Mouse (Mus musculus): ENCODE data around the gene Fam71f2.

Gene Fam71f2

DNA sequence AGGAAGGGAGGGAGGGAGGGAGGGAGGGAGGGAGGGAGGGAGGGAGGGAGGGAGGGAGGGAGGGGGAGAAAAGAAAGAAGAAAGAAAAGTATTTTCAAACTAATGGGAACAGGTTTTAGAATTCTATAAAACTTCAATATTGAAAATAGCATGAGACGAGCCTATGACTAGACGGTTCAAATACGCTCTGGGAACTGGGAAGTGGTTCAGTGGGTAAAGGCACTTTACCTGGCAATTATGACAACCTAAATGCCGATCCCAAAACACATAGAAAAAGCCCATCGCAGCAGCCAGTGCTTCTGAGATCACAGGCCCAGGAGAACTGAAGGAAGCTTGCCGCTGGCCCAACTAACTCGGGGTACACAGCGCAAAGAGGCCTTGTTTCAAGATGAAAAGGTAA lies at the start of gene Fam71f2:
TSS of gene Fam71f2 (plus strand) at position 301 of the 400 bp plus-strand sequence.
- no peak for DNase-seq (ENCODE audit: low spot score)

DNA sequence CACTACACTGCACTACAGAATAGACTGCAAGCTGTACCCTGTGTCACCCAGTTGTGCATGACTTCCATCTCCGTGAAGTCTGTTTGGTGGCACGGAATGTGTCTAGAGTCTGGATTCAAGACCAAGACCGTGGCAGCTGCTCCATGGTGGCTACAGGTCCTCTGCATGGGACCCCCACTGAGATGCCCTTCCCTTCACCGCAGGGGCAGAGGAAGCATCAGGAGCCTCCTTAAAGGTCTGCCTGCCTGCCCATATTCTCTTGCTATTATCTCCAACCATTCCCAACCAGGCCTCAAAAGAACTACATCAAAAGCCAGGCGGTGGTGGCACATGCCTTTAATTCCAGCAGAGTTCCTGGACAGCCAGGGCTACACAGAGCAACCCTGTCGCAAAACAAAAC lies 49.0 kb upstream of the Fam71f2 start:
- no peak for DNase-seq (ENCODE audit: low spot score)

GRCm38 (mm10) chr6:29231799-29232198 lies 47.6 kb upstream of the Fam71f2 start:
- peak; percentile 54 for DNase-seq (ENCODE audit: low spot score)

DNA sequence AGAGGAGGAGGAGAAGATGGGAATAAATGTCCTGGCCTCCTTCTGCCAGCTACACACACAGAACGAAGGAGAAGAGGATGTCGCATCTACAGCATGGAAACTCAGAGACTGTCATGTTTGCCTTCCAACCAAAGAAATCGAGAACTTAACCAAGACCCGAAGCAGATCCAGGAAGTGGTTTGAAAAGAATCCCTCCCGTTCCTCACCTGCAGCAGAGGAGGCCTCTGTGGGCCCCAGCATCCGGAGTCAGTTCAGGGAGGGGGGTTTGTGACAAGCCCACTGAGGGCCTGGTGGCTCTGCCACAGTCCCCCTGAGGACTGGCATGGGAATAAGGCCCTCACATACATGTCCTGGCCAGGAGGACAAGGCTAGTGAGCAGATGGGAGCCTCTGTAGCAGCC lies 47.1 kb upstream of the Fam71f2 start:
- DNase-seq (ENCODE audit: low spot score) = peak; percentile 74

GRCm38 (mm10) chr6:29233710-29234109 lies 45.7 kb upstream of the Fam71f2 start:
- DNase-seq (ENCODE audit: low spot score) = no peak

DNA sequence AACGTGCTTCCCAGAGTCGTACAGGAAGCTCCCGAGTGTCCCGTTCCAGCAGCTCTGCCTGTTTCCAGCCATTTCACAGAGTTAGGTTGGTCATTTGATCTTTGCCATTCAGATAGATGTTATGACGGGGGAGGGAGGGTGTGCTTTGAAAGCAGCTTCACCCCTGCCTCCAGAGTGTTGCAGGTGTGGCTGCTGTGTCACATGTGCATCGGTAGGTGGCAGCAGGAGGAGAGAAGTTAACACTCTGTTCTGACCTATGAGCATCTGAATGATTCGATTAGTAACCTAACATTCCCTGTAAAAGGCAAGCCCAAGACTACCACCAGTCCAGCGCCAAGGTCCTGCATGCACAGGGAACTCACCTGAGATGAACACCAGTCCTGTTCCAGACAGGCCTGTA lies 45.1 kb upstream of the Fam71f2 start:
- peak; percentile 66 for DNase-seq (ENCODE audit: low spot score)

- DNase-seq (ENCODE audit: low spot score) = peak; percentile 68
Observed at GRCm38 (mm10) chr6:29240806-29241205, 38.6 kb upstream of the Fam71f2 start.

DNA sequence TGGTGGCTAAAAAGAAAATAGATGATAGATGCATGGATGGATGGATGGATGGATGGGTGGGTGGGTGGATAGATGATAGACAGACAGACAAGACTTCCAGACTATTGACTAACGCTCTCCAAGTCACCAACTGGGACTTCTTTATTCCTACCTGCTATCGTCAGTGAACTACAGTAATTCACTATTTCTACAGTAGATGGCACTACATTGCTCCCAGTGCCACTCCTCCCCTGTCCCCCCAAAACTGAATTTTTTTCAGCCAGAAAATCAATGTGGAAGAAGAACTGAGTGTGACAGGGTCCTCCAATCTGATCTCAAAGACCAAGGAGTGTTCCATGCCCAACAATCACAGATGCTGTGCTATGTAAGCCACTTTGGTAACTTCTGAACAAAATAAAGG lies 37.7 kb upstream of the Fam71f2 start:
- DNase-seq (ENCODE audit: low spot score) = no peak

- DNase-seq (ENCODE audit: low spot score) = no peak
Observed at GRCm38 (mm10) chr6:29242265-29242664, 37.1 kb upstream of the Fam71f2 start.

- no peak for DNase-seq (ENCODE audit: low spot score)
Observed at GRCm38 (mm10) chr6:29245272-29246120, 33.9 kb upstream of the Fam71f2 start.

DNA sequence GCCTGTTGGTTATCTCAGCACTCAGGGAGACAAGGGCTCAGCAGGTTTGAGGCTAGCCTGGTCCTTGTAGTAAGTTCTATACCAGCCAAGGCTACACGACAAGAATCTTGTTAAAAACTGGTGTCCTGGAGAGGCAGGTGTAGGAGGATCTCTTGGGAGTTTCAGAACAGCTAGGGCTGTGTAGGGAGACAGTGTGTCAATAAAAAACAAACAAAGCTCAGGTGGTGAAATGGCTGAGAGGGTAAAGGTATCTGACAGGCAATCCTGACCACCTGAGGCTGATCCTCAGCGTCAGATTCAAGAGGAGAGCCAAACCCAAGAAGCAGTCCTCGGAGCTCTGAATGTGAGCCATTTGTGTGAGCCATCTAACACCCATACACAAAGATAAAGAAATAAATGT lies 33.2 kb upstream of the Fam71f2 start:
- DNase-seq (ENCODE audit: low spot score) = no peak

- no peak for DNase-seq (ENCODE audit: low spot score)
Observed at GRCm38 (mm10) chr6:29246585-29246984, 32.8 kb upstream of the Fam71f2 start.

DNA sequence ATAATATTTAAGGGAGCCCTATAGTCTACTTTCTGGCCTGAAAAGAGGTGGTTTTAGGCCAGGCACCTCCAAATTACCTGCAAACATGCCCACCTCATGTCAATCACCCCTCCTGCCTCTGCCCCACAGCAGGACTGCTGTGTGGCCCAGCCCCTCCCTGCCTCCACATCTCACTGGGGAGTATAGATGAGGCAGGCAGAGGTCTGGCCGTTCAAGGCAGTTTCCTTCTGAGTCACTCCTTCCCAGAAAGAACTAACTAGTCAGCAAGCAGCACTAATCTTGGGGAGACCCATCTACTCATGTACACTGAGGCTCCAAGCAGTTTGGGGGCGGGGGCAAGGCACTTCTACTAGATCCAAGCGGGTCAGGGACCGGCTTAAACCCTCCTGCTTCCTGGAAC lies 32.3 kb upstream of the Fam71f2 start:
- DNase-seq (ENCODE audit: low spot score) = no peak

- DNase-seq (ENCODE audit: low spot score) = no peak
Observed at GRCm38 (mm10) chr6:29259418-29259817, 20.0 kb upstream of the Fam71f2 start.

DNA sequence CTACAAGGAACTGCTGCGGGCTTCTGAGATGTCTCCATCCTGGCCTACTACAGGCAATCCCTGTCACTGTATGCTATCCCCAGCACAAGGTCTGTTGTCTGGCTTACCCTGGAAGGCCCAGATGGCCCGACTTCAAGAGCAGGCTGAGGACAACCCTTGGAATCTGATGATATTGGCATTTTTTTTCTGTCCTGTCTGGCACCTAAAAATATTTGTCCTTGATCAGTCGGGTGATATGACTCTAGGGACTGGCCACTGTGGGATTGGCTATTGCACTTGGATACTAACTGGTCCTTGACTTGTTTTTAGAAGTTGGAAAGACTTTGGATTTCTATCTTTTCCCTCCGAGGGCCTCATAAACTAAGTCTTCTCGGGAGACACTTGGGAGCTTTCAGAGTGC lies 17.6 kb upstream of the Fam71f2 start:
- DNase-seq (ENCODE audit: low spot score) = no peak

DNA sequence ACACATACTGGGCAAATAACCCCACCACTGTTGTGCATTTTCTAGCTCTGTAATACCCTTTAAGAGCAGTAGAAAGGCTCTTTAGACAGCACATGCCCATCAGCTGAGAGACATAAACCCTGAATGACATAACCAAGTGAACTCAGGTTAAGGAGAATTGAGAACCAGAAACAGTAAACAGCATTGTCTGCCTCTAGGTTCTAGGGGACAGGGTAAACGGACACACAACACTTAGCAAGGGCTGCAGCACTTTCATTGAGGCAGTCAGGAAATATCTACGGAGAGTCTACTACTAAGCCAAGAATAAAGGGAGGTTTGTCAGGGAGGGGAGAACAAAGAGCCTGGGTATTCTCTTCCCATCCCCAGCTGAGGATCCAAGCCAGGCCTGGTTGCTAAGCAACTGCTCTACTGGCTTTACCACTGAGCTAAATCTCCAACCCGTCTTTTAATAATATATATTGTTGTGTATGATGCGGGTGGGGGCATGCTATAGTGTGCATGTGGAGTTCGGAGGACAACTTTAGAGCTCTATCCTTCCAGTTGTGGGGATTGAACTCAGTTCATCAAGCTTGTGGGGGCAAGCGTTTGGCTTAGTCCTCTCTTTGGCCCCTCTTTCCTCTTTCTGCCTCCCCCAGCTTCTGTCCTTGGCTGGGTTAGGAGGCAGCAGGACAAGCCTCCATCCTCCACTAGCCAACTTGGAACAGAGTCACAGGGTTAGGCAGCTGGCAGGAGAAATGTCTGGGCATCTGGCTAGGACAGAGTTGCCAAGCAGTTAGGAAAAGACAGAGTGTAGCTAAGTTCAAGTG lies 15.5 kb upstream of the Fam71f2 start:
- no peak for DNase-seq (ENCODE audit: low spot score)

DNA sequence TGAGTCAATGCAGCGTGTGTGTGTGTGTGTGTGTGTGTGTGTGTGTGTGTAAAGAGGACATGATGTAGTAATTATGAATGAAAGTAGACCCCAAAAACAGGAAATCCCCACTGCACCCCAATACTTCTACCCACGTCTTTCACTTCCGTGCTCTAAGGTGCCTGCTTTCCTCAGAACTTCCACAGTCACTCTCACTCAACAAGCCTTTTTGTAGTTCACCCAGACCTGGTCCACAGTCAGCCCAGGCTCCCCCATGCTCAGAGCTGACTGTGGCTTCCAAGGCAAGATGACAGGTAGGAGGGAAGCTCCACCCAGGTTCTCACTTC lies 15.0 kb upstream of the Fam71f2 start:
- peak; percentile 31 for DNase-seq (ENCODE audit: low spot score)

DNA sequence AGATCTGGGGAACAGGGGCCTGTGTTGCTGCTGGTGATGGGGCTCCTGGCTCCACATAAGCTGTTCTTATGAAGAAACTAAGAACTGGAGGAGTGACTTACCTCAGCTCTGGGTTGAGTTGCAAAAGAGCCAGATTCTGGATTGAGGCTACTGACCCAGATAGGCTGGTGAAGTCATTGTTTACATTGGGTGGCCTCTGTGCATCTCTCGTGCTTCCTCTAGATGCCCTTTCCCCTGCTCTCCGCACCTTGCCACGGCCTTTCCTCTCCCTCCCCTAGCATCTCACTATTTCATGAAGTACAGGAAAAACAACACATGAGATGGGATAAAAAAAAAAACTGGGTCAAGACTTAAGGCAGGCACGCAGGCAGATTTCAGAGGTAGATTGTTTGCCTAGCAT lies 12.5 kb upstream of the Fam71f2 start:
- DNase-seq (ENCODE audit: low spot score) = no peak

GRCm38 (mm10) chr6:29269006-29269668 lies 10.3 kb upstream of the Fam71f2 start:
- no peak for DNase-seq (ENCODE audit: low spot score)

GRCm38 (mm10) chr6:29270961-29271360 lies 8.4 kb upstream of the Fam71f2 start:
- peak; percentile 64 for DNase-seq (ENCODE audit: low spot score)

DNA sequence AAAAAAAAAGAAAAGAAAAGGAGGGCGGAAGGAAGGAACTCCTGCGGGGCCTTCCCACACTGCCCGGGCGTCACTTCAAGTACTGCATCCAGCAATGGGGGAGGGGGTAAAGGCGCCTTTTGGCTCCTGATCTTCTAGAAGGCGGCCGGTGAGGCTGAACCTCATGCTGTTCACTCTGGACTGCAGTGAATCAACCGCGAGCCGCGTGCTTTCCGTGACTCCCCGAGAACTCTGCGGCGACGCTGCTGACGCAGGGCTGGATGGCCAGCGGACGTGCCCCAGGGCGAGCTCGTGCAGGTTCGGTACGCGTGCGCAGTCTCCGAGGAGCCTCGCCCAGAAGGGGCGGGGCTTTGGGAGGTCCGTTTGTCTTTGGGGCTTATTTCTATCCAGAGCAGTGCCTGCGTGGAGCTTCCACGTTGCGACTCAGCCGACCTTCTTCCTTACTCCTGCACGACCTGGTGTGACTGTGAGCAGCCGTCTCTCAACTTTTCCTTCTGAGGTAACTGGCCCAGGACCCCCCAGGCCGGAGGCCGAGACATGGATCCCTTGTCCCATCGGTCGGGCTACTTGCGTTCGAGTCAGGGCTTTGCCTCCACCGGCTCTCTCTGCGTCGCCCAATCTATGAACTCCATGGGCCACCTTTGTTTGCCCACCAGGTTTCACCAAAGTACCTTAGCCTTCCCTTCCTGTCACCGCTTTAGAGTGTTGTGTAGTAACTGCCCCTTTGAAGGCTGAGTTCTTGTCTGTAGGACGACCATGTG lies 6.9 kb upstream of the Fam71f2 start, which contains the start of gene Hilpda:
TSS of gene Hilpda (plus strand) at position 177 of the 761 bp plus-strand sequence.
- DNase-seq (ENCODE audit: low spot score) = peak; percentile 95

DNA sequence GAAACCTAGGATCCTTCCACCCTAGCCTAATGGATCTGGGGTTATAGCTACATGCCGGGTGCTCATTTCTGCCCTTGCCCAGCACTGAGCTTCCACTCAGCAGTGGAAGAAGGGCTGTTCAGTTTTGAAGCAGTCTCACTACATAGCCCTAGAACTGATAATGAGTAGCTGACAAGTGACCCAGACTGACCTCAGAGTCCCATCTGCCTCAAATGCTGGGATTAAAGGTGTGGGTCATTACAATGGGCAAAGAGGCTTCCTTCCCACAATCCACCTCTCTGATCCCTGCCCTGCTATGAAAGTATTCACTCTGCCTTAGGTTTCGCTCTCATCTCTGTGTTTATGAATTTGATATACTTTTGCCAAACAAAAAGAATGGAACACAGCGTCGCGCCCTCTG lies 2.6 kb upstream of the Fam71f2 start:
- DNase-seq (ENCODE audit: low spot score) = no peak
